Mouse (Mus musculus) olfactory bulb, adult 2 months (tissue): ENCODE data around the gene Dio1.

ENCODE experiments used
- CTCF ChIP-seq: fragments of 200-500 bp; IDR thresholded peaks from 2 replicates; pipeline ENCODE4 v1.5.1; 2012; ENCODE audit warnings: low read depth, mild to moderate bottlenecking, low read length, moderate library complexity; ENCODE audit not compliant: insufficient read depth
- POLR2A ChIP-seq: fragments of 200-500 bp; IDR thresholded peaks from 2 replicates; pipeline ENCODE4 v1.6.1; 2012; ENCODE audit warnings: mild to moderate bottlenecking, low read depth, low read length, moderate library complexity; ENCODE audit not compliant: insufficient read depth

- TF ChIP-seq CTCF (no peak), POLR2A (no peak)
Measured at GRCm38 (mm10) chr4:107248061-107248460, 58.9 kb downstream of the Dio1 start.
